Mouse (Mus musculus): Measurements from ENCODE around the gene Treh. TPM values are rescaled to one million over a fixed set of nuclear protein-coding genes. Genes with fewer than 3 reads are reported as not detected.

Gene Treh
- polyA plus RNA-seq, 1 experiment from 2014 or later = not detected

- no peaks in the 10 kb centered on the region for H3K27me3 ChIP-seq
- H3K4me3 ChIP-seq = no peak overlapping the region
These were observed 26.7 kb upstream of the Treh start for GRCm38 (mm10) chr9:44646366-44646765.

GRCm38 (mm10) chr9:44647026-44647425 is 26.0 kb upstream of the Treh start:
- ATAC-seq (ENCODE audit: insufficient number of reproducible peaks, insufficient read depth, low FRiP score, low TSS enrichment) = no peak
- no peaks in the 10 kb centered on the region for H3K36me3 ChIP-seq
- H3K27ac ChIP-seq = no peak overlapping the region
- WGBS = 93% methylated on average over 8 of the region's 8 CpGs
- H3K27me3 ChIP-seq = no peaks in the 10 kb centered on the region
- no peak overlapping the region for H3K4me3 ChIP-seq
- H3K4me2 ChIP-seq (replicated peaks) = no peak overlapping the region
- no peaks in the 10 kb centered on the region for H3K4me1 ChIP-seq
- H3K9ac ChIP-seq = no peak overlapping the region
- no peaks in the 10 kb centered on the region for H3K9me3 ChIP-seq

More at GRCm38 (mm10) chr9:44646366-44646765, 26.7 kb upstream of the Treh start:
- Histone ChIP-seq H3K9me3 (no peaks in the 10 kb centered on the region), H3K4me1 (no peaks in the 10 kb centered on the region), H3K4me2 (replicated peaks) (no peak overlapping the region), H3K9ac (no peak overlapping the region), H3K36me3 (no peaks in the 10 kb centered on the region), H3K27ac (no peak overlapping the region)
- no peak for ATAC-seq (ENCODE audit: insufficient number of reproducible peaks, insufficient read depth, low FRiP score, low TSS enrichment)
- WGBS = 83% methylated on average over 6 of the region's 6 CpGs

GRCm38 (mm10) chr9:44647656-44648055 is 25.4 kb upstream of the Treh start:
- Histone ChIP-seq H3K27me3 (no peaks in the 10 kb centered on the region), H3K4me1 (no peaks in the 10 kb centered on the region), H3K9me3 (no peaks in the 10 kb centered on the region), H3K4me3 (no peak overlapping the region), H3K36me3 (no peaks in the 10 kb centered on the region), H3K9ac (no peak overlapping the region), H3K27ac (no peak overlapping the region), H3K4me2 (replicated peaks) (no peak overlapping the region)
- ATAC-seq (ENCODE audit: insufficient number of reproducible peaks, insufficient read depth, low FRiP score, low TSS enrichment) = no peak
- 81% methylated on average over 4 of the region's 4 CpGs for WGBS

GRCm38 (mm10) chr9:44648881-44649281 is 24.2 kb upstream of the Treh start:
- Histone ChIP-seq H3K27ac (no peak overlapping the region), H3K36me3 (no peaks in the 10 kb centered on the region), H3K4me3 (no peak overlapping the region), H3K27me3 (no peaks in the 10 kb centered on the region), H3K9ac (no peak overlapping the region), H3K9me3 (no peaks in the 10 kb centered on the region), H3K4me1 (no peaks in the 10 kb centered on the region), H3K4me2 (replicated peaks) (no peak overlapping the region)
- WGBS = 71% methylated on average over 7 of the region's 7 CpGs
- ATAC-seq (ENCODE audit: insufficient number of reproducible peaks, insufficient read depth, low FRiP score, low TSS enrichment) = no peak

GRCm38 (mm10) chr9:44652027-44652426 is 21.0 kb upstream of the Treh start:
- Histone ChIP-seq H3K27me3 (no peaks in the 10 kb centered on the region), H3K9me3 (no peaks in the 10 kb centered on the region), H3K9ac (no peak overlapping the region), H3K27ac (no peak overlapping the region), H3K4me2 (replicated peaks) (no peak overlapping the region), H3K4me1 (peaks cover 5% of the 10 kb centered on the region), H3K4me3 (no peak overlapping the region), H3K36me3 (no peaks in the 10 kb centered on the region)
- ATAC-seq (ENCODE audit: insufficient number of reproducible peaks, insufficient read depth, low FRiP score, low TSS enrichment) = peak; percentile 69; the same call in 1 of the 2 replicates
- 10% methylated on average over 8 of the region's 8 CpGs for whole genome bisulfite sequencing

GRCm38 (mm10) chr9:44653896-44654295 is 19.1 kb upstream of the Treh start:
- no peak for ATAC-seq (ENCODE audit: insufficient number of reproducible peaks, insufficient read depth, low FRiP score, low TSS enrichment)
- Histone ChIP-seq H3K4me1 (peaks cover 5% of the 10 kb centered on the region), H3K4me3 (no peak overlapping the region), H3K9ac (no peak overlapping the region), H3K27me3 (no peaks in the 10 kb centered on the region), H3K9me3 (no peaks in the 10 kb centered on the region), H3K36me3 (no peaks in the 10 kb centered on the region), H3K4me2 (replicated peaks) (no peak overlapping the region), H3K27ac (no peak overlapping the region)
- WGBS = 74% methylated on average over 4 of the region's 4 CpGs

GRCm38 (mm10) chr9:44655098-44656066 is 17.7 kb upstream of the Treh start:
- Histone ChIP-seq H3K4me2 (replicated peaks) (peak overlapping the region; percentile 38), H3K27ac (no peak overlapping the region), H3K4me1 (peaks cover 5% of the 10 kb centered on the region), H3K4me3 (peak overlapping the region; percentile 12), H3K9me3 (no peaks in the 10 kb centered on the region), H3K36me3 (no peaks in the 10 kb centered on the region), H3K9ac (no peak overlapping the region), H3K27me3 (no peaks in the 10 kb centered on the region)
- WGBS = 27% methylated on average over 26 of the region's 26 CpGs
- ATAC-seq (ENCODE audit: insufficient number of reproducible peaks, insufficient read depth, low FRiP score, low TSS enrichment) = no peak

- no peak overlapping the region for H3K4me2 ChIP-seq (replicated peaks)
- H3K27me3 ChIP-seq = no peaks in the 10 kb centered on the region
- no peak for ATAC-seq (ENCODE audit: insufficient number of reproducible peaks, insufficient read depth, low FRiP score, low TSS enrichment)
- H3K36me3 ChIP-seq = no peaks in the 10 kb centered on the region
- H3K4me3 ChIP-seq = no peak overlapping the region
- no peak overlapping the region for H3K9ac ChIP-seq
- WGBS = 85% methylated on average over 6 of the region's 6 CpGs
- no peaks in the 10 kb centered on the region for H3K9me3 ChIP-seq
- H3K27ac ChIP-seq = no peak overlapping the region
- H3K4me1 ChIP-seq = no peaks in the 10 kb centered on the region
These were observed 9.3 kb upstream of the Treh start for GRCm38 (mm10) chr9:44663706-44664105.

- no peaks in the 10 kb centered on the region for H3K9me3 ChIP-seq
- 86% methylated on average over 5 of the region's 5 CpGs for WGBS
- no peak overlapping the region for H3K27ac ChIP-seq
- no peak overlapping the region for H3K9ac ChIP-seq
- H3K36me3 ChIP-seq = no peaks in the 10 kb centered on the region
- H3K27me3 ChIP-seq = no peaks in the 10 kb centered on the region
- no peaks in the 10 kb centered on the region for H3K4me1 ChIP-seq
- H3K4me2 ChIP-seq (replicated peaks) = no peak overlapping the region
- no peak overlapping the region for H3K4me3 ChIP-seq
- no peak for ATAC-seq (ENCODE audit: insufficient number of reproducible peaks, insufficient read depth, low FRiP score, low TSS enrichment)
These were observed 1.6 kb upstream of the Treh start for GRCm38 (mm10) chr9:44671416-44671815.

- H3K4me2 ChIP-seq (replicated peaks) = no peak overlapping the region
- 65% methylated on average over 2 of the region's 2 CpGs for WGBS
- H3K27ac ChIP-seq = no peak overlapping the region
- no peak overlapping the region for H3K9ac ChIP-seq
- no peak for ATAC-seq (ENCODE audit: insufficient number of reproducible peaks, insufficient read depth, low FRiP score, low TSS enrichment)
- H3K9me3 ChIP-seq = no peaks in the 10 kb centered on the region
- no peak overlapping the region for H3K4me3 ChIP-seq
- H3K27me3 ChIP-seq = no peaks in the 10 kb centered on the region
- no peaks in the 10 kb centered on the region for H3K36me3 ChIP-seq
- no peaks in the 10 kb centered on the region for H3K4me1 ChIP-seq
These were observed 655 bp upstream of the Treh start for GRCm38 (mm10) chr9:44672291-44672865.

GRCm38 (mm10) chr9:44678288-44678871 is 5.3 kb downstream of the Treh start:
- Histone ChIP-seq H3K9me3 (no peaks in the 10 kb centered on the region), H3K36me3 (no peaks in the 10 kb centered on the region), H3K4me1 (no peaks in the 10 kb centered on the region), H3K4me3 (no peak overlapping the region), H3K9ac (no peak overlapping the region), H3K27ac (no peak overlapping the region), H3K4me2 (replicated peaks) (no peak overlapping the region), H3K27me3 (no peaks in the 10 kb centered on the region)
- 91% methylated on average over 2 of the region's 2 CpGs for WGBS
- ATAC-seq (ENCODE audit: insufficient number of reproducible peaks, insufficient read depth, low FRiP score, low TSS enrichment) = no peak

GRCm38 (mm10) chr9:44679565-44679964 is 6.5 kb downstream of the Treh start:
- Histone ChIP-seq H3K36me3 (no peaks in the 10 kb centered on the region), H3K27ac (no peak overlapping the region), H3K4me3 (no peak overlapping the region), H3K27me3 (no peaks in the 10 kb centered on the region), H3K4me2 (replicated peaks) (no peak overlapping the region), H3K9ac (no peak overlapping the region), H3K4me1 (no peaks in the 10 kb centered on the region), H3K9me3 (no peaks in the 10 kb centered on the region)
- whole genome bisulfite sequencing = 64% methylated on average over 5 of the region's 5 CpGs
- ATAC-seq (ENCODE audit: insufficient number of reproducible peaks, insufficient read depth, low FRiP score, low TSS enrichment) = no peak

Measured in embryonic facial prominence, embryonic 12.5 days (tissue).